Comparison of ENCODE assay signal across 28 mouse cellular contexts in the genomic region with DNA sequence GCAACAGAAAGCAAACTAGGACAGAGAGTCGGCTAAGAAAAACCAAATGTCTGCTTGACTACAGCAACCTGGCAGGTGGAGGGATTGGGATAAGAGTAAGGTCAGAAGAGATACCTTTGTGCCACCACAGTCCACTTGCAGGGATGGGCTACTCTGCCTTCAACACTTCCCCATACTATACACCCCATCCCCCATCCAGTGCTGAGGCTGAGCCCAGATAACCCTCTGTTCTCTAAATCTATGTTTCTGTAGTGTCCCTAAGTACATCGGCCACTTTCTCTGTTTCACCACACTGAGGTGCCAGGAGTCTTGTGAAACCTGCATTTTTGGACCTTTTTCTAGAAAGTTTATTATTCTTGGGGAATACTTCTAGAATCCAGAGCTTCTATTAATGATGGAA.
"Had no signal": no experiment of that assay in that cellular context is flagged by ENCODE, and none has a peak within 500 bp of the region (broad histone marks: within the 10 kb centered on the region; RNA-seq: fewer than 3 reads in every experiment).

No protein-coding gene starts in this region.

- H3K9me3 ChIP-seq: embryonic facial prominence, embryonic 10.5 days; embryonic facial prominence, embryonic 12.5 days; embryonic facial prominence, embryonic 13.5 days; embryonic facial prominence, embryonic 15.5 days; forebrain, embryonic 10.5 days; forebrain, embryonic 12.5 days; forebrain, embryonic 15.5 days; heart, embryonic 10.5 days had no signal

- H3K4me2 ChIP-seq: embryonic facial prominence, embryonic 12.5 days; embryonic facial prominence, embryonic 13.5 days; embryonic facial prominence, embryonic 15.5 days; forebrain, embryonic 12.5 days; forebrain, embryonic 15.5 days; heart, embryonic 11.5 days had no signal

- DNase-seq: cerebellum, adult 2 months; cerebellum, adult 8-10 months; cerebellum, adult 9-10 months; cerebellum, adult 9-11 months; cerebellum, postnatal 10 days; cerebellum, postnatal 14 days; cerebellum, postnatal 25 days; embryo, embryonic 11 days; forebrain, postnatal 0 days; gastrocnemius, postnatal 10 days; gastrocnemius, postnatal 14 days; gastrocnemius, postnatal 25 days; gastrocnemius, postnatal 36 days; heart, adult 11 months; heart, adult 18-20 months; heart, adult 2 months had no signal

- H3K27ac ChIP-seq: embryonic facial prominence, embryonic 10.5 days; embryonic facial prominence, embryonic 12.5 days; embryonic facial prominence, embryonic 13.5 days; embryonic facial prominence, embryonic 15.5 days; forebrain, embryonic 10.5 days; forebrain, embryonic 12.5 days; forebrain, embryonic 15.5 days; heart, adult 2 months; heart, embryonic 10.5 days had no signal

- H3K4me1 ChIP-seq: embryonic facial prominence, embryonic 12.5 days; forebrain, embryonic 12.5 days; forebrain, embryonic 15.5 days had no signal

- H3K4me3 ChIP-seq: embryonic facial prominence, embryonic 10.5 days; embryonic facial prominence, embryonic 12.5 days; embryonic facial prominence, embryonic 13.5 days; embryonic facial prominence, embryonic 15.5 days; erythroblast, embryonic 14.5 days; forebrain, embryonic 10.5 days; forebrain, embryonic 12.5 days; forebrain, embryonic 15.5 days; heart, adult 2 months; heart, embryonic 10.5 days had no signal

- H3K9ac ChIP-seq: embryonic facial prominence, embryonic 12.5 days; embryonic facial prominence, embryonic 13.5 days; embryonic facial prominence, embryonic 15.5 days; forebrain, embryonic 12.5 days; forebrain, embryonic 15.5 days; forebrain, postnatal 0 days had no signal

- ATAC-seq: forebrain, embryonic 14.5 days; forebrain, embryonic 15.5 days; forebrain, embryonic 16.5 days; forebrain, postnatal 0 days had no signal

- H3K36me3 ChIP-seq: embryonic facial prominence, embryonic 10.5 days; embryonic facial prominence, embryonic 12.5 days; embryonic facial prominence, embryonic 13.5 days; embryonic facial prominence, embryonic 15.5 days; forebrain, embryonic 10.5 days; forebrain, embryonic 12.5 days; forebrain, embryonic 15.5 days; heart, embryonic 10.5 days had no signal

- H3K27me3 ChIP-seq: embryonic facial prominence, embryonic 12.5 days; embryonic facial prominence, embryonic 13.5 days; embryonic facial prominence, embryonic 15.5 days; forebrain, embryonic 12.5 days; forebrain, embryonic 15.5 days had no signal
